Mouse (Mus musculus): ENCODE results near the gene Efcab11. TPM values are rescaled to one million over a fixed set of nuclear protein-coding genes. Genes with fewer than 3 reads are reported as not detected.

Gene Efcab11
- polyA plus RNA-seq, 1 experiment = 0.34 TPM

DNA sequence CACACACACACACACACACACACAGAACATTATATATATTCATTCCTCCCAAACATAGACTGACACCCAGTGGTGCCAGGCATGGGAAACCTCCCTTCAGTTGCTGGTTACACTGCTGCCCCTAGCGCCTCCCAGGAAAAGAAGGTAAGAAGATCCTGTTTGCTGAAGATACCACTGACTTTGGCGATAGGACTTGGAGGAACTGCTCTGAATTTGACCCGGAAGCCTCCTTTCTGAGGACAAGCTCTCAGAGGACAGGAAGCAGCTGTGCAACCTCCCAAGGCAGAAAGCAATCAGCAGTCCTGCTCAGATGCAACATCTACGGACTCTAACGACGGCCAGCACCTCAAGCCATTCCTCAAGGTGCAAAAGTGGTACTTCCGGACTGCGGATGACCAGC, 142.6 kb downstream of the Efcab11 start:
- no peak for TF ChIP-seq CTCF (IDR thresholded peaks at IDR 0.05; ENCODE audit: insufficient read depth, low read length)
- TF ChIP-seq POLR2A (IDR thresholded peaks at IDR 0.05; ENCODE audit: borderline replicate concordance, extremely low read depth, low read depth, low read length) = no peak
- Histone ChIP-seq H3K4me3 (replicated peaks; ENCODE audit: extremely low read depth, low read depth, low read length) (no peak overlapping the region), H3K4me1 (ENCODE audit: control insufficient read depth, insufficient read depth, low read length) (no peaks in the 10 kb centered on the region)
- 42% methylated on average over 8 of the region's 8 CpGs for WGBS
- no peak for DNase-seq

DNA sequence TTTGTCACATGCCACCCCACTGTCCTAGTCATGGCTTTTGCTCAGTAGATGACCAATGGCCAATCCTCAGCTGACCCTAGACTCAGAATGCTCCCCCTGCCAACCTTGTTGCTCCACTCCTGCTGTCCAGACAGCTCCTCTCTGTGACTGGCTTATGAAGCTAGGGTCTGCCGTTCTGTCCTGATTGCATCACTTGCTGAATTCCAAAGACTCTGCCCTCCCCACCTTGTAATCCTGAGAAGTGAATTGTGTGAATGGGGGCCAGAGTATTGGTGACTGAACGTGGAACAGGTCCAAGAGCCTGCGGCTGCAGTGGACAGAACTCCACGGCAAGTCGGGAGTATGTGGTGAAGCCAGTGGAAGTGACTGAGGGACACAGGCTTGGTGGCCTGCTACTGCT, 145.0 kb downstream of the Efcab11 start:
- H3K4me1 ChIP-seq (ENCODE audit: control insufficient read depth, insufficient read depth, low read length) = no peaks in the 10 kb centered on the region
- WGBS = 71% methylated on average over 5 of the region's 5 CpGs
- no peak for TF ChIP-seq POLR2A (IDR thresholded peaks at IDR 0.05; ENCODE audit: borderline replicate concordance, extremely low read depth, low read depth, low read length)
- TF ChIP-seq CTCF (IDR thresholded peaks at IDR 0.05; ENCODE audit: insufficient read depth, low read length) = no peak
- H3K4me3 ChIP-seq (replicated peaks; ENCODE audit: extremely low read depth, low read depth, low read length) = no peak overlapping the region
- DNase-seq = no peak

DNA sequence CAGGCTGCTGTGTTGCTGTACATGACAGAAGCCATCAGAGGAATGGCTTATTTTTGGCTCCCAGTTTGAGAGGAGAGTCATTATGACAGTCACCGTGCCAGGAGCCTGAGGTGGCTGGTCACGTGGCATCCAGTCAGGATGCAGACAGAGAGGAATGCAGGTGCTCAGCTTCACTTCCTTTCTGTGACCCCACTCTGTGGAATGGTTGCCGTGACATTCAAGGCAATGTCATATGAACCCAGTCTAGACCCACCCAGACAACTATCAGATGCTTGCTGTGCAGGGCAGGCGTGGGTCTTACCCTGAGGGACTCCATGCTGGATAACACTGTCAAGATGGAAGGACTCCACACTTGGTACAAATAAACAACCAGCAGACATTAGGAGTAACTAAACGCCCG, 146.0 kb downstream of the Efcab11 start:
- H3K4me3 ChIP-seq (replicated peaks; ENCODE audit: extremely low read depth, low read depth, low read length) = no peak overlapping the region
- H3K4me1 ChIP-seq (ENCODE audit: control insufficient read depth, insufficient read depth, low read length) = no peaks in the 10 kb centered on the region
- 80% methylated on average over 6 of the region's 6 CpGs for WGBS
- DNase-seq = no peak
- TF ChIP-seq CTCF (IDR thresholded peaks at IDR 0.05; ENCODE audit: insufficient read depth, low read length) (no peak), POLR2A (IDR thresholded peaks at IDR 0.05; ENCODE audit: borderline replicate concordance, extremely low read depth, low read depth, low read length) (no peak)

DNA sequence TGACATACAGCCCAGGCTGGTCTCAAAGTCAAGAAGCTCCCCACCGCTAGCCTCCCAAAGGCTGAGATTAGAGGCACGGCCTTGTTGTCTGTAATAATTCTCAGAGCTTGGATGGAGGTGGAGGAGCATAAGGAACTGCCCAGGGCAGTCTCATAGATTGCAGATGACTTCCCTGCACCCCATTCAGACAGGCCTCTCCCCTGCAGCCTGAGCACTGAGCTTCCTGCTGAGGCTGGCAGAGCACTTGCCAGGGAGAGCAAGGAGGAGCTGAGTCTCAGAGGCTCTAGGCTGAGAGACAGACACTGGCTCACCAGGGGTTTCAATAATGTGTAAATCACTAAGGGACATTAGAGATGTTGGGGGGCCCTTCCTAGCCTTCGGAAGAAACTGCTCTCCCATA, 147.3 kb downstream of the Efcab11 start:
- no peaks in the 10 kb centered on the region for H3K4me1 ChIP-seq (ENCODE audit: control insufficient read depth, insufficient read depth, low read length)
- no peak for DNase-seq
- H3K4me3 ChIP-seq (replicated peaks; ENCODE audit: extremely low read depth, low read depth, low read length) = no peak overlapping the region
- 84% methylated on average over 3 of the region's 3 CpGs for WGBS
- TF ChIP-seq CTCF (IDR thresholded peaks at IDR 0.05; ENCODE audit: insufficient read depth, low read length) = no peak
- no peak for TF ChIP-seq POLR2A (IDR thresholded peaks at IDR 0.05; ENCODE audit: borderline replicate concordance, extremely low read depth, low read depth, low read length)

DNA sequence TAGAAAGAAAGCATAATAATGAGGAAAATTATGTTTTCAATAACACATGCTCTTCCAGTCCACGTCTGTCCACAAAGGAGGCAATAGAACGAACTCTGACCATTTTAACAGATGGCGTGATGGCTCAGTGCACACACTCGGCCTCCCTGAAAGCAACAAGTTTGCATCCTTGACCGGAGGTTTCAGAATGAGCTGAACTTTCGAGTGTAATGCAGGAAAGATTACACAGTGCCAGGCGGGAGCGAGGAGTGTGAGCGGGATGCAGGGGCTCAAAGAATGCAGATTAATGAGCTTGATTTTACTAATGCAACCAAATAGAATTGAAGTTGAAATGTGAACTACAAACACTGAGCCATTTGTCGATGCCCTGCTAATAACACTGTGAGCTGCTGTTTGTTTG, 149.1 kb downstream of the Efcab11 start:
- Histone ChIP-seq H3K4me1 (ENCODE audit: control insufficient read depth, insufficient read depth, low read length) (no peaks in the 10 kb centered on the region), H3K4me3 (replicated peaks; ENCODE audit: extremely low read depth, low read depth, low read length) (no peak overlapping the region)
- 84% methylated on average over 10 of the region's 10 CpGs for WGBS
- no peak for DNase-seq
- TF ChIP-seq POLR2A (IDR thresholded peaks at IDR 0.05; ENCODE audit: borderline replicate concordance, extremely low read depth, low read depth, low read length) (no peak), CTCF (IDR thresholded peaks at IDR 0.05; ENCODE audit: insufficient read depth, low read length) (no peak)

DNA sequence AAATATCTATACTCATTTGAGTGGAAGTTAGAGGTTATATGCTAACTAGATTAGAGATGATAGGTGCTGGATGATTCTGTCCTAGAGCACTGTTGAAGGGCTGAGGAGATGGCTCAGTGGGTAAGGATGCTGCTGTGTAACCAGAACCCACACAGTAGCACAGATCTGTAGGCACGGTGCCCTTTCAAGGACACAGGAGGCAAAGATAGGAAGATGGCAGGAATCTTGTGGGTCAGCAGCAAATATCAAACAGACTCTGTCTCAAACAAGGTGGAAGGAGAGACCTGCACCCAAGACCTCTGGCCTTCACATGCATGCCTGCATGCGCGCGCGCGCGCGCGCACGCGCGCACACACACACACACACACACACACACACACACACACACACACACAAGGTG, 160.0 kb downstream of the Efcab11 start:
- no peak for DNase-seq
- no peak for TF ChIP-seq POLR2A (IDR thresholded peaks at IDR 0.05; ENCODE audit: borderline replicate concordance, extremely low read depth, low read depth, low read length)
- TF ChIP-seq CTCF (IDR thresholded peaks at IDR 0.05; ENCODE audit: insufficient read depth, low read length) = no peak
- H3K4me3 ChIP-seq (replicated peaks; ENCODE audit: extremely low read depth, low read depth, low read length) = no peak overlapping the region
- no peaks in the 10 kb centered on the region for H3K4me1 ChIP-seq (ENCODE audit: control insufficient read depth, insufficient read depth, low read length)
- WGBS = 98% methylated on average over 12 of the region's 12 CpGs

DNA sequence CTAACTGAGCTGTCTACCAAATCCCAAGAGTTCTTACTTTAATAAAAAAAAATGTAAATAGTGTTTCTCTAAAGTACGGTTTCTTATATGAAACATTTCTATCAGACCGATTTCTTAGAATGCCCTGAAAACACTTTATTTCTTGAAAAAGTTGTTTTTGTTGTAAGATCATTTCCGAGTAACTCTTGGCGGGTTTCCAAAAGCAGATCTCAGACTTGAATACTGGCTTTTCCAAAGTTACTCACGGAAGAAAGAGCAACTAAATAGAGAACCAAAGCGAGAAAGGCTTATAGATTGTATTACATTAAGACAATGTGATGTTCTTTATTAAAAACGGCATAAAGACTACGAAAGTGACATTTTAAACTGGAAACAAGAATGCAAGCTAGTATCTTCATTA, 160.4 kb downstream of the Efcab11 start:
- WGBS = 69% methylated on average over 8 of the region's 8 CpGs
- TF ChIP-seq CTCF (IDR thresholded peaks at IDR 0.05; ENCODE audit: insufficient read depth, low read length) = no peak
- no peak for TF ChIP-seq POLR2A (IDR thresholded peaks at IDR 0.05; ENCODE audit: borderline replicate concordance, extremely low read depth, low read depth, low read length)
- no peak overlapping the region for H3K4me3 ChIP-seq (replicated peaks; ENCODE audit: extremely low read depth, low read depth, low read length)
- no peak for DNase-seq
- H3K4me1 ChIP-seq (ENCODE audit: control insufficient read depth, insufficient read depth, low read length) = no peaks in the 10 kb centered on the region

DNA sequence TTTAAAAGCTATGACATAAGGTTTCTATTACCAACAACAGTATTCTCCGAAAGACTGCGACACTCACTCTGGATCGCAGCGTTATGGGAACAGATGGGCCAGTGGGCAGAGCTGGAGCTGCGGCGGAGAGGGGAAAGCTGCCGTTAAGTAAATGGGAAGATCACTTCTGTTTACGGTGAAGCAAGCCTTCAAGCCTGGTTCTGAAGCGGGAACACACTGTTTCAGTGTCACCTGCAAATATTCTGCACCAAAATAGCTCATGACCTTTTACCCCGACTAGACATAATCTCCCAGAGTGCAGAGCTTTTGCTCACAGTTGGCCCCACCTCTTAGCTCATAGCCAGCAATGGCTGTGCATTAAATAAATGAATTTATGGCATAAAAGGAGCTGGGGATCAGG, 162.9 kb downstream of the Efcab11 start:
- DNase-seq = no peak
- H3K4me3 ChIP-seq (replicated peaks; ENCODE audit: extremely low read depth, low read depth, low read length) = no peak overlapping the region
- TF ChIP-seq CTCF (IDR thresholded peaks at IDR 0.05; ENCODE audit: insufficient read depth, low read length) (no peak), POLR2A (IDR thresholded peaks at IDR 0.05; ENCODE audit: borderline replicate concordance, extremely low read depth, low read depth, low read length) (no peak)
- 63% methylated on average over 10 of the region's 10 CpGs for WGBS
- no peaks in the 10 kb centered on the region for H3K4me1 ChIP-seq (ENCODE audit: control insufficient read depth, insufficient read depth, low read length)

DNA sequence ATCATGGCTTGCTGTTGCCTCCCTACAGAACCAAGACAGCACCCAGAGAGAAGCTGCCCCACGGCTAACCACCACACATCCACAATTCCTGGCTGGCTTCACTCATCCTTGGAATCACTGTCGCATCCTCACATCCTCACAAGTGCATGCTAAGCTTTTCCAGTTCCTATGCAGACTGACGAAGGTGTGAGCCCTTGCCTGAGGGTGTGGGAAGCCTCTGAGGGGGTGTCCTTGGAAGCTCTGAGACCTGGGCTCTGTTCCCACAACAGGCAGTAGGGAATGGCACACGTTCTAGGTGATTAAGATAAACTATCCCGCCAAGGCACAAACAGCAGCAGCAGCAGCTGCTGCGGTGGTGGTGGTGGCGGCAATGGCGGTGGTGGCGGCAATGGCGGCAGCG, 164.5 kb downstream of the Efcab11 start:
- TF ChIP-seq CTCF (IDR thresholded peaks at IDR 0.05; ENCODE audit: insufficient read depth, low read length) (no peak), POLR2A (IDR thresholded peaks at IDR 0.05; ENCODE audit: borderline replicate concordance, extremely low read depth, low read depth, low read length) (no peak)
- no peak for DNase-seq
- H3K4me1 ChIP-seq (ENCODE audit: control insufficient read depth, insufficient read depth, low read length) = no peaks in the 10 kb centered on the region
- no peak overlapping the region for H3K4me3 ChIP-seq (replicated peaks; ENCODE audit: extremely low read depth, low read depth, low read length)
- whole genome bisulfite sequencing = 90% methylated on average over 11 of the region's 11 CpGs

DNA sequence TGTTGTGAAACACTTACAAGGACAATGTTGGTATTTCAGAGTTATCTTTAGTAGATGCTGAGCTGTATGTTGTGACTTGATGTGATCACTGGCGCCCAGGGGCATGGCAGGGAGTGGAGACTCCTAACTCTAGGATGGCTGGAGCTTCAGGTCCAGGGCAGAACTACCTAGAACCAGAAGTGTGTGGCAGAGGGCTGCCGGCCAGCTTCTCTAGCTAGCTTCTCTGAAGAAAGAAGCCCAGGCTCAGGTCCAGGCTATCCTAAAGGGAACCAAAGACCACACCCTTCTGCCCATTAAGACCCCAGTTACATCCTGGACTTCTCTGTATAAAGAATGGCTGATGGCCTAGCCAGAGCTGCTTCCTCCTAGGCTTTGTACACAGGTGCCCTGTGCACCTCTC, 166.1 kb downstream of the Efcab11 start:
- TF ChIP-seq POLR2A (IDR thresholded peaks at IDR 0.05; ENCODE audit: borderline replicate concordance, extremely low read depth, low read depth, low read length) (no peak), CTCF (IDR thresholded peaks at IDR 0.05; ENCODE audit: insufficient read depth, low read length) (no peak)
- no peaks in the 10 kb centered on the region for H3K4me1 ChIP-seq (ENCODE audit: control insufficient read depth, insufficient read depth, low read length)
- WGBS = 92% methylated on average over 2 of the region's 2 CpGs
- no peak overlapping the region for H3K4me3 ChIP-seq (replicated peaks; ENCODE audit: extremely low read depth, low read depth, low read length)
- no peak for DNase-seq

All from lung, adult 2 months (tissue).